Mouse (Mus musculus) kidney, embryonic 15.5 days (tissue): ENCODE measurements at regions not wholly inside any gene's neighbourhood (a gene's known extent, or its start where the extent isn't known, plus 50 kb on each side); places are given as distances from the start of the nearest gene placed in this dataset.

Experiments used
- ATAC-seq: fragments of 200-750 bp; cut with Nextera tagmentation; replicated peaks from 2 replicates; pipeline ENCODE4 v1.8.0; 2017; ENCODE audit warnings: moderate TSS enrichment; ENCODE audit not compliant: low FRiP score
- H3K27ac ChIP-seq: fragments of 300-500 bp; sonication (generic); 2 replicates; pipeline ENCODE4 v1.5.1; 2015; ENCODE audit warnings: mild to moderate bottlenecking, inconsistent platforms
- H3K27me3 ChIP-seq: fragments of 300-500 bp; sonication (generic); 2 replicates; pipeline ENCODE4 v1.6.1; 2015; ENCODE audit warnings: inconsistent platforms
- H3K36me3 ChIP-seq: fragments of 300-500 bp; sonication (generic); 2 replicates; pipeline ENCODE4 v1.6.1; 2015; ENCODE audit warnings: inconsistent platforms
- H3K4me1 ChIP-seq: fragments of 300-500 bp; sonication (generic); 2 replicates; pipeline ENCODE4 v1.6.1; 2015; ENCODE audit warnings: inconsistent platforms
- H3K4me2 ChIP-seq: fragments of 300-500 bp; sonication (generic); 2 replicates; pipeline ENCODE4 v1.6.1; 2015; ENCODE audit warnings: moderate library complexity, mild to moderate bottlenecking, inconsistent platforms
- H3K4me3 ChIP-seq: fragments of 300-500 bp; sonication (generic); replicated peaks from 2 replicates; pipeline ENCODE4 v1.5.1; 2015; ENCODE audit warnings: mild to moderate bottlenecking, inconsistent platforms
- H3K9ac ChIP-seq: fragments of 300-500 bp; sonication (generic); 2 replicates; pipeline ENCODE4 v1.6.1; 2015; ENCODE audit warnings: mild to moderate bottlenecking, inconsistent platforms
- H3K9me3 ChIP-seq: fragments of 300-500 bp; sonication (generic); replicated peaks from 2 replicates; pipeline ENCODE4 v1.6.1; 2016; ENCODE audit warnings: inconsistent platforms
- WGBS: fragments of 180-500 bp; shearing (Covaris S2); methylation state at CpG from one replicate; pipeline ENCODE4 v1.1.7; 2015; ENCODE audit warnings: mixed read lengths; 5-methylcytosine and 5-hydroxymethylcytosine counted together

DNA sequence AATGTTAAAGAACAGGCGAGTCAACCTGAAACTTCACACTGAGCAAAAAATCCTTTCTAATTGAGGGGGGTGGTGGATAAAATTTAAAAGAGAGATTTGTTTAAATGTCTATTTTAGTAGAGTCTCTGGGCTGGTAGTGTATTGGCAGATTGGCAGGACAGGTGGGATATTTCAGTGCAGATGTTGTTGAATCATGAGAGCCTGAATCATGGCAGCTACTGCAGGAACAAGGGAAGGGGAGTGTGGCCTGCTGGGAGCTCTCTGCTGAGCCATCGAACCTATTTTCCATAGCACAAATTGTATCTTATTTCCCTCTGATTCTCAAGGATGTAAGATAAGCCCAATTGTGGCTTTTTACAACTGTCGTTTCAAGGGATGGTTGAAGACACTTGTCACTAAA is 760.0 kb upstream of the Lrrc6 start:
- Histone ChIP-seq H3K4me3 (no peak overlapping the region), H3K4me2 (no peak overlapping the region), H3K9me3 (no peaks in the 10 kb centered on the region), H3K27me3 (no peaks in the 10 kb centered on the region), H3K4me1 (peaks cover 5% of the 10 kb centered on the region; the same call in 1 of the 2 replicates), H3K27ac (no peak overlapping the region), H3K9ac (no peak overlapping the region), H3K36me3 (no peaks in the 10 kb centered on the region)
- WGBS, result 75% methylated on average over 3 of the region's 3 CpGs
- no peak for ATAC-seq

DNA sequence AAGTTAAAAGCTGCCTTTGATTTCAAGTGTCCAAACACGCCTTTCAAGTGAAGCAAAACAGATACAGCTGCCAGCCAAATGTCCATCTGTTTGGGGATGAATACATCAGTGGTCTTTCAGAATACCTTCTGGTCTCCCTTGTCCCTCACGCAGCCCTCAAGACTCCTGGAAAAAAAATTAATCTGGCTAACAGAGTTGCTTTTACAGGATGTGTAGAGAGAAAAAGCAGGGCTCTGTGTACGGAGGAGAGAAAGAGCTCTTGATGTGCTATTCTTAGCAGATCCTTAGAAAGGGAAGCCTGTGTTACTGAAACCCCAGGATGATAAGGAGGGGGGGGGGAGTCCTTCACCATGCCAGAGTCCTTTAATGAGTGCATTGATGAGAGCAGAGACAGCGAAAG is 748.4 kb upstream of the Lrrc6 start:
- no peaks in the 10 kb centered on the region for H3K27me3 ChIP-seq
- ATAC-seq, result no peak
- 58% methylated on average over 4 of the region's 4 CpGs for WGBS
- no peak overlapping the region for H3K9ac ChIP-seq
- no peak overlapping the region for H3K4me3 ChIP-seq
- no peak overlapping the region for H3K4me2 ChIP-seq
- H3K9me3 ChIP-seq, result no peaks in the 10 kb centered on the region
- no peak overlapping the region for H3K27ac ChIP-seq
- no peaks in the 10 kb centered on the region for H3K4me1 ChIP-seq
- no peaks in the 10 kb centered on the region for H3K36me3 ChIP-seq

- no peak overlapping the region for H3K9ac ChIP-seq
- no peak overlapping the region for H3K4me3 ChIP-seq
- H3K9me3 ChIP-seq, result no peaks in the 10 kb centered on the region
- no peaks in the 10 kb centered on the region for H3K27me3 ChIP-seq
- H3K27ac ChIP-seq, result no peak overlapping the region
- no peak overlapping the region for H3K4me2 ChIP-seq
- no peak for ATAC-seq
- no peaks in the 10 kb centered on the region for H3K4me1 ChIP-seq
- H3K36me3 ChIP-seq, result no peaks in the 10 kb centered on the region
These were observed 747.8 kb upstream of the Lrrc6 start for GRCm38 (mm10) chr15:67248471-67248870.

GRCm38 (mm10) chr15:67245658-67246268 is 745.1 kb upstream of the Lrrc6 start:
- no peaks in the 10 kb centered on the region for H3K9me3 ChIP-seq
- 77% methylated on average over 4 of the region's 4 CpGs for WGBS
- no peak overlapping the region for H3K4me3 ChIP-seq
- ATAC-seq, result no peak
- H3K27me3 ChIP-seq, result no peaks in the 10 kb centered on the region
- H3K4me1 ChIP-seq, result no peaks in the 10 kb centered on the region
- H3K36me3 ChIP-seq, result no peaks in the 10 kb centered on the region
- H3K27ac ChIP-seq, result no peak overlapping the region
- H3K9ac ChIP-seq, result no peak overlapping the region
- no peak overlapping the region for H3K4me2 ChIP-seq

DNA sequence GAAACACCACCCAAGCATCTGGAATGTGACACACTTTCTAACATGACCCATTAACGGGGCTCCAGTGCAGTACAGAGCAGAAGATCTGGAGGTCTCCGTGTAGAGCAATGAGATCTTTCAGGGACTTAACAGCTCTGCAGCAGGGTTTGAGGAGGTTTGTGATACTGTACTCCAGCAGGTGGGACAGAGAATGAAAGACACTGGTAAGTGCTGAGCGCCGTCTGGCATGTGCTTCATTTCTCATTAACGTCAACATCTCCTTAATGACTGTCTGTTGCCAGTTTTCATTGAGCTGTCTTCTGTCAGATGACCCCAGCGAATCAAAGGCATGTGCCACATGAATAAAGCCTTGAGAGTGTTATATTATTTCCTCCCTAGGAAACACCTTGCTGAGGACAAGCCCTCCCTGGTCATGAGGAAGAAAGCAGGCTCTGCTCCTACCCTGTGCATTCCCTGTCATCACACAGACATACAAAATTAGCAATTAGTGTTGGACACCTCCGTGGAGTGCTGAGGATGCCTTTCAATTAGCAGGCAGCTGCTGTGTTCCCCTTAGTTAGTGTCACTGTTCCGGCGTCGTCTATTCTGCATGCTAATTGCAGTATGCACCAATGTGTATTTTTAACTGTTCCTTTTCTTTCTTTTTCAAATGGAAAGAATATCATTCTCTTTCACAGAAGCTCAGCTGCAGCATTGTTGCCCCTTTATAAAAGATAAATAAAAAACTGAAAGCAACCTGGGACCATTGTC is 744.4 kb upstream of the Lrrc6 start:
- Histone ChIP-seq H3K9ac (no peak overlapping the region), H3K4me2 (no peak overlapping the region), H3K27ac (no peak overlapping the region), H3K27me3 (no peaks in the 10 kb centered on the region), H3K36me3 (no peaks in the 10 kb centered on the region), H3K4me1 (no peaks in the 10 kb centered on the region), H3K4me3 (no peak overlapping the region), H3K9me3 (no peaks in the 10 kb centered on the region)
- no peak for ATAC-seq
- 63% methylated on average over 10 of the region's 10 CpGs for WGBS

DNA sequence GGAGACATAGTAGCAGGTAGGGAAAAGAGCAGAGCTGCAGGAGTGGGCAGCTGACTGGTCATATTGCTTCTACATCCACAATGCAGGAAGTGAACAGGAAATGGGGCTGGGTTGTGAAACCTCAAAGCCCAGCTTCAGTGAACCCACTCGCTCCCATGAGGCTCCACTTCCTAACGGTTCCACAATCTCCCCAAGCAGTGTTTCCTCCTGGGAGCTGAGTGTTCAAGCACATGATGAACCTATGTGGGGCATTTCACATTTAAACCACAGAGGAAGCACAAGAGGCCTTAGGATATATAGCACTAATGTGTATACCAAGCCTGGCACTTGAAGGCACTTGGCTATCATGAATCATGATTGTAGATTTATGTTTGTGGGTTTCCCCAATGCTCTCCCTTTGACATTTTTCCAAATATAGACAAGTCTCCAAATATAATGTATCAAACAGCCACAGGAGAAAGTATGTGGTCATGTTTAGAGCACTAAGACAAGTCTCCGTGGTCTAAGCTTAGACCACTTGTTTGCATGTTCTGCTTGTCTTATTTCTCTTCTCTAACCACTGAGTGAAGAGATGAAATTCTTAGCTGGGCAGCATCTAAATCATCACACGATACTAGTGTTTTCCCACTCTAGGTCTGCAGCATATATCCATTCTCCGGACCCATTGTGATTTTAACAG is 734.5 kb upstream of the Lrrc6 start:
- no peak for ATAC-seq
- Histone ChIP-seq H3K9ac (no peak overlapping the region), H3K27me3 (no peaks in the 10 kb centered on the region), H3K4me3 (no peak overlapping the region), H3K9me3 (no peaks in the 10 kb centered on the region), H3K27ac (no peak overlapping the region), H3K4me1 (no peaks in the 10 kb centered on the region), H3K4me2 (no peak overlapping the region), H3K36me3 (no peaks in the 10 kb centered on the region)
- WGBS, result 86% methylated on average over 5 of the region's 5 CpGs

- no peak overlapping the region for H3K9ac ChIP-seq
- H3K4me3 ChIP-seq, result no peak overlapping the region
- no peaks in the 10 kb centered on the region for H3K36me3 ChIP-seq
- no peak for ATAC-seq
- H3K4me2 ChIP-seq, result no peak overlapping the region
- no peaks in the 10 kb centered on the region for H3K9me3 ChIP-seq
- no peaks in the 10 kb centered on the region for H3K27me3 ChIP-seq
- no peak overlapping the region for H3K27ac ChIP-seq
- peaks cover 13% of the 10 kb centered on the region for H3K4me1 ChIP-seq
- 80% methylated on average over 5 of the region's 5 CpGs for WGBS
These were observed 728.6 kb upstream of the Lrrc6 start for GRCm38 (mm10) chr15:67229359-67229758.

DNA sequence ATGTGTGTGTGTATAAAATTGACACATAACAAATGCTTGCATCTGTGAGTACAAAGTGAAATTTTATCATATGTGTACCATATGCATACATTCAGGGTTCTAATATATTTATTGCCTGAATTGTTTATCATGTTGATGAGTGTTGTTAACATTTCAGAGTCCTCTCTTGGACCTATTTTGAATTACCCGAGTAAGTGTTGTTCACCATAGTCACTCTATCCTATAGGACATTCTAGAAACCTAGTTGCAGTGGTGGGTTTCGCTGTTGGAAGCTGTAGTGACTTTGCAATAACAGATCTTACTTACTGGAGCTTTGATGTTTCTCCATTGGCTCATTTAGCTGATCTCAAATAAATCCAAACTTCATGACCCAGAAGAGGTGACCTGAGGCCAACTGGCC is 727.9 kb upstream of the Lrrc6 start:
- ATAC-seq, result no peak
- no peaks in the 10 kb centered on the region for H3K9me3 ChIP-seq
- H3K27ac ChIP-seq, result no peak overlapping the region
- H3K4me1 ChIP-seq, result peaks cover 13% of the 10 kb centered on the region
- H3K27me3 ChIP-seq, result no peaks in the 10 kb centered on the region
- H3K4me3 ChIP-seq, result no peak overlapping the region
- WGBS, result 65% methylated on average over 2 of the region's 2 CpGs
- H3K36me3 ChIP-seq, result no peaks in the 10 kb centered on the region
- H3K4me2 ChIP-seq, result no peak overlapping the region
- no peak overlapping the region for H3K9ac ChIP-seq

DNA sequence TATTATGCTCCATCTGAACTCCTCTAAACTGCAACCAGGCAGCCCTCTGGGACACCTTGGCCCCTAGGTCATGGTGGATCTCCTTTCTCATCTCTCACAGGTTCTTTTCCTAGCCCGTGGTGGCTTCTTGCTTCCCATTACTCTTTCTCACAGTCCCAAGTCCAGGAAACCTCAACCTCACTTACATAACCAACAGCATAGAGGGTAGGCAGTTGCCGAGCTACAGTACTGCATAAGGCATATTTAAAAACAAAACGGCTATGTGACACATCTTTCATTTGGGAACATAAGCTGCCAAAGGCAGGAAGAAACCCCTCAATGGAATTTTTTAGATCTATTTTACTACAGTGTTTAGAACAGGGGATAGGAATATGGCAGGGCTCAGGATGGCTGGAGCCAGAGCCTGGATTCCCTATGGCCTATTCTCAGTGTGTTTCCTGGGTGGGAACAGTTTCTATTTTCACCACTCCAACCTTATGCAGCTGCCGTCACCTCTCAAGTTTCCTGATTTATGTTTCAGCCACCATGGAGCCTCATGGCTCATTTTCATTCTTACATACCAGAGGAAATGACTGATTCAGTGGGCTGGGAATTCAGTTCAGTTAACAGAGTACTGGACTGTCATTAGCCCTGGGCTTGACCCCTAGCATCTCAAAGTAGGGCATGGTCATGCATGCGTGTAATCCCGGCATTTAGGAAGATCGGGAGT is 726.9 kb upstream of the Lrrc6 start:
- peaks cover 13% of the 10 kb centered on the region for H3K4me1 ChIP-seq
- H3K4me2 ChIP-seq, result no peak overlapping the region
- WGBS, result 33% methylated on average over 7 of the region's 7 CpGs
- H3K9me3 ChIP-seq, result no peaks in the 10 kb centered on the region
- peak overlapping the region; percentile 22 for H3K27ac ChIP-seq
- H3K9ac ChIP-seq, result no peak overlapping the region
- H3K36me3 ChIP-seq, result no peaks in the 10 kb centered on the region
- H3K27me3 ChIP-seq, result no peaks in the 10 kb centered on the region
- no peak overlapping the region for H3K4me3 ChIP-seq
- ATAC-seq, result peak; percentile 86

DNA sequence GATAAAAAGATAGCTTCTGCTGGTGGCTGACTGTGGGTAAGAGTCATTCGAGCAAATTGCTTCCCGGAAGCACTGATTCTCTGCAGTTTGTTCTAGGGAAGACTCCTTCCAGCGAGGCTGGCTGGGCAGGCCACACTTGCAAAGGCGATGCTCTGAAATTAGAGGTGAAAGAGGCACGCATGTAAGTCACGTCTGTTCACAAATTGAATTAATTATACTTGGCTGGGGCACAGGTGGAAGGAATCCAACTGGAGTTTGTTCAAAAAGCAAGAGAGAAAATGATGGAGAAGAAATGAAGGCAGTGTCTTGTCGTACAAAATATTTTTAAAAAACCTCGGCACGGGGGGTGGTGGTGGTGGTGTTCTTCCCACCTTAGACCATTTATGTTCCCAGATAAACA is 726.2 kb upstream of the Lrrc6 start:
- H3K4me1 ChIP-seq, result peaks cover 13% of the 10 kb centered on the region
- no peaks in the 10 kb centered on the region for H3K27me3 ChIP-seq
- no peaks in the 10 kb centered on the region for H3K36me3 ChIP-seq
- H3K4me2 ChIP-seq, result no peak overlapping the region
- no peak for ATAC-seq
- no peaks in the 10 kb centered on the region for H3K9me3 ChIP-seq
- no peak overlapping the region for H3K9ac ChIP-seq
- H3K27ac ChIP-seq, result no peak overlapping the region
- H3K4me3 ChIP-seq, result no peak overlapping the region
- WGBS, result 69% methylated on average over 9 of the region's 9 CpGs
